Mouse (Mus musculus) thymus, adult 2 months (tissue): ENCODE measurements at regions not wholly inside any gene's neighbourhood (a gene's known extent, or its start where the extent isn't known, plus 50 kb on each side); places are given as distances from the start of the nearest gene placed in this dataset.

Experiments
- DNase-seq: peaks from one replicate; pipeline ENCODE4 v3.0.0; 2021
- H3K27ac ChIP-seq: fragments of 200-500 bp; 2 replicates; pipeline ENCODE4 v1.5.1; 2012; ENCODE audit warnings: low read length, control low read depth; ENCODE audit not compliant: control insufficient read depth, insufficient read depth
- H3K27me3 ChIP-seq: fragments of 200-500 bp; 2 replicates; pipeline ENCODE4 v1.6.1; 2012; ENCODE audit warnings: mild to moderate bottlenecking, low read length, moderate library complexity, mixed read lengths; ENCODE audit not compliant: control insufficient read depth, insufficient read depth
- H3K36me3 ChIP-seq: fragments of 200-500 bp; 2 replicates; pipeline ENCODE4 v1.6.1; 2012; ENCODE audit warnings: mild to moderate bottlenecking, low read length, moderate library complexity; ENCODE audit not compliant: control insufficient read depth, insufficient read depth
- H3K4me1 ChIP-seq: fragments of 200-500 bp; replicated peaks from 2 replicates; pipeline ENCODE4 v1.6.1; 2012; ENCODE audit warnings: low read length; ENCODE audit not compliant: control insufficient read depth, insufficient read depth
- H3K4me3 ChIP-seq: fragments of 200-500 bp; 2 replicates; pipeline ENCODE4 v1.5.1; 2012; ENCODE audit warnings: mild to moderate bottlenecking, low read length, control low read depth, moderate library complexity; ENCODE audit not compliant: control insufficient read depth, insufficient read depth
- CTCF ChIP-seq: fragments of 200-500 bp; IDR thresholded peaks from 2 replicates; pipeline ENCODE4 v1.5.1; 2012; ENCODE audit warnings: mild to moderate bottlenecking, control low read depth, low read length, moderate library complexity, borderline replicate concordance; ENCODE audit not compliant: control insufficient read depth, poor library complexity, insufficient read depth; ENCODE audit errors: extremely low read depth
- POLR2A ChIP-seq: fragments of 200-500 bp; IDR thresholded peaks from 2 replicates; pipeline ENCODE4 v1.6.1; 2012; ENCODE audit warnings: mild to moderate bottlenecking, low read length, control low read depth, moderate library complexity; ENCODE audit not compliant: control insufficient read depth, poor library complexity, insufficient read depth; ENCODE audit errors: extremely low read depth
- WGBS: fragments of 180-500 bp; shearing (Covaris S2); methylation state at CpG from one replicate; pipeline ENCODE4 v1.1.7; 2018; 5-methylcytosine and 5-hydroxymethylcytosine counted together

DNA sequence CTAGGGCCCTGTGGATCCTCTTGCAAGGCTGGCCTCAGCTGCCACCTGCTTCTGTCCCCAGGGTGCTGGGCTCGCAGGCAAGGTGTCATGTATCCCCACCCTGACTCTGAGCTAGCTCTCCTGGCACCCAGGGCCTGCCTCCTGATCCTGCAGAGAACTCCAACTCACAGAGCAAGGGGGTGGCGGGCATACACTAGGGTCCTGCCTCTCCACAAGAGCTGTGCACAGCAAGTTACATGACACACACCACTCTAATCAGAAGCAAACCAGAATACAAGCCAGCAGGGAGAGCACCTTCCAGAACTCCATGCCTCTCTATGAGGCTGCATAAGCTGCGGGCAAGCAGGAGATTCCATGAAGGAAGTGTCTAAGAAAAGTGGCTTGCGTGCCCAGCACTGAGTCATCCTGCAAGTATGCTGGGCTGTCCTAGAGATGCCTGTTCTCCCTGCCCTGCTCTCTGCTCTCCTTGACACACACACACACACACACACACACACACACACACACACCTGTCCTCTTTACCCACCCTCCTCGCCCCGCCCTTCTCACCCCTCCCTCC lies 208.8 kb upstream of the Arid1b start:
- TF ChIP-seq POLR2A (no peak), CTCF (no peak)
- no peak overlapping the region for H3K4me3 ChIP-seq
- H3K36me3 ChIP-seq = no peaks in the 10 kb centered on the region
- no peaks in the 10 kb centered on the region for H3K27me3 ChIP-seq
- H3K27ac ChIP-seq = no peak overlapping the region
- no peaks in the 10 kb centered on the region for H3K4me1 ChIP-seq
- 86% methylated on average over 6 of the region's 6 CpGs for WGBS
- DNase-seq = no peak

DNA sequence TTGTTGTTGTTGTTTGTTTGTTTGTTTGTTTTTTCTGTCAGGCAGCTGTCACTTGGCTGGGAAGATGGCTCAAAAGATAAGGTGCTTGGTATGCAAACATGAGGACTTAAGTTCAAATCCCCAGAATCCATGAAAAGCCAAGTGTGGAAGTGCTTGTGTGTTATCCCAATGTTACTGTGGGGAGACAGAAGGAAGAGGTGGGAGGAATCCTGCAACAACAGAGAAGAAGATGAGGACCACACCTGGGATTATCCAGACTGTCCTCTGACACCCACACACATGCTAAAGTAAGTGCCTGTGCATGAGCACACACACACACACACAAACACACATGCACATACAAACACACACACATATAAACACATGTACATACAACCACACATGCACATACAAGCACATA lies 207.6 kb upstream of the Arid1b start:
- Histone ChIP-seq H3K4me1 (no peaks in the 10 kb centered on the region), H3K27me3 (no peaks in the 10 kb centered on the region), H3K36me3 (no peaks in the 10 kb centered on the region), H3K27ac (no peak overlapping the region), H3K4me3 (no peak overlapping the region)
- TF ChIP-seq CTCF (no peak), POLR2A (no peak)
- DNase-seq = no peak

DNA sequence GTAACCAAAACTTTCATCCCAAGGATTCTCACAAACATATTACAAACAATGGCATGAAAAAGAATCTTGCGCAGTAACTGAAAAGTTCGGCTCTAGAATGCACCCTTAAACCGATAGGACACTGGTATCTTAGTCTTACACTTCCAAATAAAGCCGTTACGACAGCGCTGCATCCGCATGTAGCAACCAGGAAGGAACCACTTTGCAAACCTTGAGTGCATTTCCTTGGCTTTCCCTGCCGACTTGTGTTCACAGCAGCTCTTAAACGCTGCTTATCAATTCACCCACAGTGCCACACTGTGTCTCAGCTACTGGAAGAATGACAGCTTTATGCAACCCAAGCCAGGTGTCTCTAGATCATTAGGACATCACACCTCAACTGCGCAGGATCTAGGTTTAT lies 202.3 kb upstream of the Arid1b start:
- Histone ChIP-seq H3K4me1 (no peaks in the 10 kb centered on the region), H3K27ac (no peak overlapping the region), H3K36me3 (no peaks in the 10 kb centered on the region), H3K27me3 (no peaks in the 10 kb centered on the region), H3K4me3 (no peak overlapping the region)
- TF ChIP-seq POLR2A = no peak
- no peak for TF ChIP-seq CTCF
- no peak for DNase-seq
- WGBS = 23% methylated on average over 10 of the region's 10 CpGs

DNA sequence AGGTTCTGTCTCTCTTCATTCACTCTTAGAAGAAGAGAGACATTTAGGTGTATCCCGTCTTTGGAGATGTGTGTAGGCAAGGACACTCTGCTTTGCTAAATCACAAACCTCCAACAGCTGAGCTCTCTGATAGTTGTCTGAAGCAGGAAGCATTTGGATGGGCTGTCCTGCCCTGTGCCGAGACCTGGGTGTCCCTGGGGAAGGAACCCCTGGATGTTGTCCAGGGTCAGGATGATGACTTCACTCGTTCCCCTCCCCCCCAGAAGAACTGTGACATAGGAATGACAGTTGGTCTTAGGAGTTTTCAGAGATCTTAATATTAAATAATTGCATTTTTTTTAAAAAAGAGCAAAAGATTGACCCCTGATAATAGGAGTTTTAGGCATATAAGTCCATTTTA lies 197.9 kb upstream of the Arid1b start:
- Histone ChIP-seq H3K36me3 (no peaks in the 10 kb centered on the region), H3K4me3 (no peak overlapping the region), H3K4me1 (no peaks in the 10 kb centered on the region), H3K27ac (no peak overlapping the region), H3K27me3 (no peaks in the 10 kb centered on the region)
- no peak for DNase-seq
- 87% methylated on average over 3 of the region's 3 CpGs for WGBS
- no peak for TF ChIP-seq POLR2A
- no peak for TF ChIP-seq CTCF

DNA sequence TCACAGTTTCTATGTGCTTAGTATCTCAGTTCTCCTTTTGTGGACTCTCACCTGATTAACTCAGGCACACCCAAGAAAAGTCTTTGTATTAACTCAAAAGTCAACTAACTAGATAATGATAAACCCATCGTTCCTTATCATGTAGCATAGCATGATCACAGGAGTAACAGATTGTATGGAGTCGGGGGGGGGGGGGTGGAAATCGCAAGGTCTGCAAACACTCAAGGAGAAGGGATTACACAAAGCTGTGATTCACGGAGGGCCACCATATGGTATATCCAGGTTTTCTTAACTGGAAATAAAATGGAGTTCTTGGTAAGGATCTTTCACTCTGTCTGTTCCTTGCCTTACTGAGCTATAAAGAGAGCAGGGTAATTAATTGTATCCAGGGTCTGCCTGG lies 190.1 kb upstream of the Arid1b start:
- no peaks in the 10 kb centered on the region for H3K27me3 ChIP-seq
- 94% methylated on average over 4 of the region's 4 CpGs for WGBS
- H3K4me1 ChIP-seq = no peaks in the 10 kb centered on the region
- no peak overlapping the region for H3K27ac ChIP-seq
- no peak for TF ChIP-seq POLR2A
- TF ChIP-seq CTCF = no peak
- no peaks in the 10 kb centered on the region for H3K36me3 ChIP-seq
- no peak overlapping the region for H3K4me3 ChIP-seq
- no peak for DNase-seq

DNA sequence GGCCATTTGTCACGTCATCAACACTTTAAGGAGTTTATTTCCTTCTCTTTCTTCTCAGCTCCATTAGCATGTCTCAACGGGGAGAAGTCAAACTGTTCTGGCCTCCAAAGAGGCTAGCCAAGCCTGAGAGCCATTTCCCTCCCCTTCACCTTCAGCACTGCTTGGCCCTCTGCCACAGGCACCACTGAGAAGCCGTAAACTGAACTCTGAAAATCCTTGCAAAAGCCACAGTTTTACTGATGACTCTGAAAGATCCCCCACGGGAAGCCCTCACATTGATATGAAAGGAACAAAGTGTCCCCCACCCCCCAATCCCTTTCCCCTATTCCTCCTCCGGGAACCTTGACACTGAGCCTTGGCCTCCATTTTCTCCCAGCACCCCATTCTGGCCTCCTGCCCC lies 188.1 kb upstream of the Arid1b start:
- no peak overlapping the region for H3K27ac ChIP-seq
- WGBS = 63% methylated on average over 5 of the region's 5 CpGs
- DNase-seq = no peak
- no peaks in the 10 kb centered on the region for H3K36me3 ChIP-seq
- TF ChIP-seq POLR2A (no peak), CTCF (no peak)
- no peaks in the 10 kb centered on the region for H3K27me3 ChIP-seq
- H3K4me3 ChIP-seq = no peak overlapping the region
- H3K4me1 ChIP-seq = no peaks in the 10 kb centered on the region

DNA sequence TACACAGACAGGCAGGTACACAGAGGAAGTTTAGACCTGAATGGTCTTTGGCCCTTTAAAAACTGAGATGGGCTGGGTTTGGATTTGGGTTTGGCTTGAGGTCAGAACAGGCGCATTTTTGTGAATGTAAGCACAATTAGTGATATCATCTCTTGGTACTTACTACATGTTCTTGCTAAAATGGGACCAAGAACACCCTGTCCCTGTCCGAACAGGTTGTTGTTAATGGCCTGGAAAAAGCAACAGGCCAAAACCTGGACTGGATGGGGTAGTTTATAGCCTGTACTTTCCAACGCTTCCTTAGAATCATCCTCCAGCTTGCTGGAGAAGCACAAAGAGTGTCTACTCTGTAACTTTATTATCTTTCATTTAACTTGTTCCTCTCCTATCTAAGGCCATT lies 185.2 kb upstream of the Arid1b start:
- no peaks in the 10 kb centered on the region for H3K36me3 ChIP-seq
- DNase-seq = no peak
- TF ChIP-seq POLR2A = no peak
- no peak for TF ChIP-seq CTCF
- no peak overlapping the region for H3K4me3 ChIP-seq
- H3K4me1 ChIP-seq = no peaks in the 10 kb centered on the region
- WGBS = 86% methylated on average over 3 of the region's 3 CpGs
- H3K27ac ChIP-seq = no peak overlapping the region
- no peaks in the 10 kb centered on the region for H3K27me3 ChIP-seq
